7 mouse cellular contexts compared by ENCODE assay signal in the genomic region with DNA sequence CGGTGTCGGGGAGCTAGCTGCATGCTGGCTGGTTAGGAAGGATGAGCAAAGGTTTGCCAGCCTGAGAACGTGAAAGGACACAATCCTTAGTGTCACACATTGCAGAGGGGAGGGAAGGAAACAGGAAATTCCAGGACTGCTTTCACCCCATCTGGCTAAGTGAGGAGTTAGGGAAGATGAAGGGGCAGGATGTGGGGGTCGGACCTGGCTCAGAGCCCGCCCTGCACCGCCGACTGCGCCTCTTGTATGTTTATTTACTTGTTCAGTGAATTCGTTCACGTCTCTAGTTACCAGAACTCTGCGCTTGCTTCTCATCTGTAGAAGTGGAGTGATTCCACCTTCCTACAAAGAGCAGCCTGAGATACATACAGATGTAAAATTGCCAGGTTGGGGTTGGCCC. TPM values are rescaled to one million over a fixed set of nuclear protein-coding genes. Genes with fewer than 3 reads are reported as not detected.
DNase-seq lines count a peak whose midpoint lies in the region; ATAC-seq and TF ChIP-seq lines count a peak whose summit lies in the region.

No protein-coding gene starts in this region.

- no peaks in the 10 kb centered on the region for H3K27me3 ChIP-seq in hindbrain, embryonic 16.5 days (replicated peaks; ENCODE audit: control insufficient read depth, insufficient read depth, low read length)
- no peaks in the 10 kb centered on the region for H3K27me3 ChIP-seq in stomach, embryonic 15.5 days (replicated peaks)

- peaks cover 28% of the 10 kb centered on the region for H3K36me3 ChIP-seq in hindbrain, embryonic 16.5 days (ENCODE audit: control insufficient read depth, insufficient read depth, low read length)
- peaks cover 28% of the 10 kb centered on the region for H3K36me3 ChIP-seq in stomach, embryonic 15.5 days

- no peak overlapping the region for H3K9ac ChIP-seq in hindbrain, embryonic 16.5 days (ENCODE audit: low read depth, low read length)
- no peak overlapping the region for H3K9ac ChIP-seq in stomach, embryonic 15.5 days

- no peak for TF ChIP-seq CTCF in left cerebral cortex, adult 2 months (IDR thresholded peaks at IDR 0.05)

- 74% methylated on average over 11 of the region's 11 CpGs for WGBS in hindbrain, embryonic 16.5 days
- 39% methylated on average over 11 of the region's 11 CpGs for WGBS in stomach, embryonic 15.5 days

- no peak for ATAC-seq in hindbrain, embryonic 16.5 days
- ATAC-seq in stomach, embryonic 15.5 days (ENCODE audit: insufficient read depth, low FRiP score, low read depth) = peak; percentile 41; the same call in 1 of the 2 replicates

- intact Hi-C loops in left cerebral cortex, adult 2 months (cut with DNase I) = no loop called here
- intact Hi-C loops in left cerebral cortex, postnatal 25 days (cut with DNase I) = no loop called here

- peak overlapping the region; percentile 26; the same call in 1 of the 2 replicates for H3K27ac ChIP-seq in left cerebral cortex, adult 2 months
- H3K27ac ChIP-seq in hindbrain, embryonic 16.5 days (ENCODE audit: low read depth, low read length) = peak overlapping the region; percentile 32; the same call in 1 of the 2 replicates
- peak overlapping the region; percentile 83 for H3K27ac ChIP-seq in stomach, embryonic 15.5 days

- H3K4me1 ChIP-seq in hindbrain, embryonic 16.5 days (ENCODE audit: control insufficient read depth, insufficient read depth, low read depth, low read length) = peaks cover 18% of the 10 kb centered on the region
- H3K4me1 ChIP-seq in stomach, embryonic 15.5 days = peaks cover 27% of the 10 kb centered on the region

- no peak overlapping the region for H3K4me2 ChIP-seq in hindbrain, embryonic 16.5 days (ENCODE audit: low read length)
- H3K4me2 ChIP-seq in stomach, embryonic 15.5 days = peak overlapping the region; percentile 24; the same call in 1 of the 2 replicates

- DNase-seq in left cerebral cortex, adult 2 months (ENCODE audit: extremely low spot score in 1 of 2, low spot score in 2 of 2) = no peak
- DNase-seq in left cerebral cortex, postnatal 25 days (ENCODE audit: low spot score in 2 of 2) = no peak
- DNase-seq in liver = peak; percentile 36
- no peak for DNase-seq in cerebellum, adult 11-12 months
- no peak for DNase-seq in Muller cell, postnatal 12 days (ENCODE audit: inconsistent ontology term)

- H3K9me3 ChIP-seq in hindbrain, embryonic 16.5 days (ENCODE audit: control insufficient read depth, low read length) = no peaks in the 10 kb centered on the region
- H3K9me3 ChIP-seq in stomach, embryonic 15.5 days = no peaks in the 10 kb centered on the region

- H3K4me3 ChIP-seq in left cerebral cortex, adult 2 months = no peak overlapping the region
- no peak overlapping the region for H3K4me3 ChIP-seq in hindbrain, embryonic 16.5 days (ENCODE audit: low read length)
- H3K4me3 ChIP-seq in stomach, embryonic 15.5 days (replicated peaks) = no peak overlapping the region

RNA-seq across cellular contexts. Expression of gene Eva1b, which starts 17.0 kb away (rescaled TPM):
- 1 to 10 TPM; 3.1 to 3.8 TPM for total RNA-seq in left cerebral cortex, adult 2 months (2021)
- 1 to 10 TPM; 4.1 to 4.4 TPM for total RNA-seq in left cerebral cortex, postnatal 25 days (2021)
- 11.8 and 13.7 TPM in 2 replicates for polyA plus RNA-seq in hindbrain, embryonic 16.5 days (2015; fragmentation: Nextera tagmentation; extraction: Ambion mirVana)
- polyA plus RNA-seq in stomach, embryonic 15.5 days (2015; fragmentation: Nextera tagmentation; extraction: Ambion mirVana) = 59.0 and 60.0 TPM in 2 replicates

RNA-seq across cellular contexts. Expression of gene Stk40, which starts 26.7 kb away (rescaled TPM):
- total RNA-seq in left cerebral cortex, adult 2 months (2021) = 10 to 100 TPM; 39.8 to 56.4 TPM
- 10 to 100 TPM; 33.9 to 35.6 TPM for total RNA-seq in left cerebral cortex, postnatal 25 days (2021)
- polyA plus RNA-seq in hindbrain, embryonic 16.5 days (2015; fragmentation: Nextera tagmentation; extraction: Ambion mirVana) = 29.5 and 34.3 TPM in 2 replicates
- 28.6 and 29.1 TPM in 2 replicates for polyA plus RNA-seq in stomach, embryonic 15.5 days (2015; fragmentation: Nextera tagmentation; extraction: Ambion mirVana)

RNA-seq across cellular contexts. Expression of gene Sh3d21, which starts 32.8 kb away (rescaled TPM):
- 1 to 10 TPM in 1 of 2 experiments, under 1 TPM in 1; 0.86 to 1.1 TPM for total RNA-seq in left cerebral cortex, adult 2 months (2021)
- total RNA-seq in left cerebral cortex, postnatal 25 days (2021) = under 1 TPM; 0.27 to 0.69 TPM
- 1.3 and 1.5 TPM in 2 replicates for polyA plus RNA-seq in hindbrain, embryonic 16.5 days (2015; fragmentation: Nextera tagmentation; extraction: Ambion mirVana)
- 7.4 and 10.3 TPM in 2 replicates for polyA plus RNA-seq in stomach, embryonic 15.5 days (2015; fragmentation: Nextera tagmentation; extraction: Ambion mirVana)

RNA-seq across cellular contexts. Expression of gene Lsm10, which starts 34.1 kb away (rescaled TPM):
- total RNA-seq in left cerebral cortex, adult 2 months (2021) = 10 to 100 TPM; 11.3 to 14.4 TPM
- 10 to 100 TPM; 13.1 to 14.8 TPM for total RNA-seq in left cerebral cortex, postnatal 25 days (2021)
- 51.3 and 55.8 TPM in 2 replicates for polyA plus RNA-seq in hindbrain, embryonic 16.5 days (2015; fragmentation: Nextera tagmentation; extraction: Ambion mirVana)
- polyA plus RNA-seq in stomach, embryonic 15.5 days (2015; fragmentation: Nextera tagmentation; extraction: Ambion mirVana) = 46.7 and 48.0 TPM in 2 replicates

Comparison
In these comparisons a context has a peak if more than half of its experiments do, and no peak if none do; other contexts are left out.
1. H3K27ac ChIP-seq: peak in every context shown above with its lines; median percentile 83 in stomach, embryonic 15.5 days; 32 in hindbrain, embryonic 16.5 days; 26 in left cerebral cortex, adult 2 months.